Mouse (Mus musculus) forelimb bud, embryonic 11.5 days (tissue): ENCODE data around the gene Nebl.

ENCODE experiments used
- DNase-seq: peaks from one replicate; pipeline ENCODE4 v3.0.0-alpha.2; 2012; ENCODE audit warnings: low read depth, low spot score

Nebl gene

GRCm38 (mm10) chr2:17523791-17524190 is 207.5 kb downstream of the Nebl start:
- DNase-seq, result no peak

- no peak for DNase-seq
Measured at GRCm38 (mm10) chr2:17515686-17516085, 215.6 kb downstream of the Nebl start.

- DNase-seq, result no peak
Measured at GRCm38 (mm10) chr2:17514765-17515164, 216.5 kb downstream of the Nebl start.

- DNase-seq, result no peak
Measured at GRCm38 (mm10) chr2:17509942-17510341, 221.3 kb downstream of the Nebl start.

- DNase-seq, result no peak
Measured at GRCm38 (mm10) chr2:17507362-17507761, 223.9 kb downstream of the Nebl start.

- DNase-seq, result no peak
Measured at GRCm38 (mm10) chr2:17504115-17504774, 227.0 kb downstream of the Nebl start.

GRCm38 (mm10) chr2:17501075-17501474 is 230.2 kb downstream of the Nebl start:
- DNase-seq, result no peak

GRCm38 (mm10) chr2:17465517-17466174 is 265.6 kb downstream of the Nebl start:
- peak; percentile 35 for DNase-seq

GRCm38 (mm10) chr2:17460434-17460833 is 270.8 kb downstream of the Nebl start:
- no peak for DNase-seq

GRCm38 (mm10) chr2:17453676-17454075 is 277.6 kb downstream of the Nebl start:
- no peak for DNase-seq

GRCm38 (mm10) chr2:17448341-17448740 is 282.9 kb downstream of the Nebl start:
- DNase-seq, result no peak

GRCm38 (mm10) chr2:17443581-17443980 is 287.7 kb downstream of the Nebl start:
- peak; percentile 17 for DNase-seq

GRCm38 (mm10) chr2:17438317-17438716 is 292.9 kb downstream of the Nebl start:
- DNase-seq, result no peak

GRCm38 (mm10) chr2:17436739-17437440 is 294.4 kb downstream of the Nebl start:
- DNase-seq, result no peak

GRCm38 (mm10) chr2:17435217-17435616 is 296.0 kb downstream of the Nebl start:
- DNase-seq, result no peak

- DNase-seq, result no peak
Measured at GRCm38 (mm10) chr2:17429028-17429427, 302.2 kb downstream of the Nebl start.

GRCm38 (mm10) chr2:17428156-17428555 is 303.1 kb downstream of the Nebl start:
- DNase-seq, result no peak

GRCm38 (mm10) chr2:17422967-17423366 is 308.3 kb downstream of the Nebl start:
- DNase-seq, result peak; percentile 67

- DNase-seq, result no peak
Measured at GRCm38 (mm10) chr2:17415347-17415746, 315.9 kb downstream of the Nebl start.

GRCm38 (mm10) chr2:17414324-17414723 is 316.9 kb downstream of the Nebl start:
- no peak for DNase-seq

GRCm38 (mm10) chr2:17413496-17414268 is 317.6 kb downstream of the Nebl start:
- DNase-seq, result no peak

GRCm38 (mm10) chr2:17409276-17409675 is 322.0 kb downstream of the Nebl start:
- no peak for DNase-seq
